Mouse (Mus musculus) gonadal fat pad, adult 2 months (tissue): ENCODE measurements around the gene Akr1c19. TPM values are rescaled to one million over a fixed set of nuclear protein-coding genes. Genes with fewer than 3 reads are reported as not detected.
"Not testable (repeated sequence)": the region's sequence is repeated elsewhere in the genome, so short reads cannot be mapped to it uniquely, and the experiment has no call there.

ENCODE experiments used
- DNase-seq: peaks from one replicate; pipeline ENCODE4 v3.0.0-alpha.2; 2012; ENCODE audit warnings: low read depth
- polyA plus RNA-seq: library from polyadenylated mRNA; depleted of rRNA; stranded (reverse); fragments of >200 nt; gene quantifications from 2 replicates; pipeline ENCODE4 v1.2.3, GENCODE M21; 2012; rRNA removed

Gene Akr1c19
- polyA plus RNA-seq, 1 experiment = 35.3 TPM

- DNase-seq = not testable (repeated sequence)
These were observed 37.0 kb downstream of the Akr1c19 start for GRCm38 (mm10) chr13:4265455-4265854.

DNA sequence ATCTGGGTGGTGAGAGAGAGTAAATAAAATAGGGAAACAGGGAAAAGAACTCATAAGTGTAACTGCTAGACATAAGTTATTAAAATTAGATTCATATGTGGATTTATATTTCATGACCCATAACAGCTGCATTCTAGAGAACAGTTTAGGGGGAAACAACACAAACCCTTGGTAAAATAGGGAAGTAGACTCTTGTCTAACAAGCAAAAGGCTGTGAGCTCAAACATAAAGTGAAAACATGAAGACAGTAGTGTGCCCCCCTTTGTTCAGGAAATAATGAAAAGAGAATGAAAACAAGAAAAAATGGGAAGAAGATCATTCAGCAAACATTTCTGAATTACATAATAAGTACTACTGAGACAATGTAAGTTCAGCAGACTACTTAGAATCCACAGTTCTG is 42.4 kb downstream of the Akr1c19 start:
- DNase-seq = no peak

DNA sequence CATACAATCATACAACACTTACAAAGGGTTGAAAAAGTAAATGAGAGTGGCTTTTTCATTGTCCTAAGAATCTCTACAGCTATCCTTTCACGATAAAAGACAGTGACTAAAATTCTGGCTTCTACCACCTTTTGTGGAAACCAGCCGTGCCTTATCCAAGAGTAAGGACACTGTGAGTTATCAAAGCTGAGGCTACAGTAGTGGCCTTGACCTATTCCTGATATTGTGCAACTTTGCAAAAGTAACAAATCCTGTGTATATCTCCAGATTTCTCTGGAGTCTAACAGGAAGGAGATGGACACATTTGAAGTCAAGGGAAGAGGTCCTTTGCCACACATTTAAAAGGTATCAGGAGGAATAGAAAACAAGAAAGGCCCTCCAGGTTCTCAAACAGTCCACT is 49.0 kb downstream of the Akr1c19 start:
- no peak for DNase-seq

- no peak for DNase-seq
These were observed 50.8 kb downstream of the Akr1c19 start, which contains the start of gene Akr1c12 for GRCm38 (mm10) chr13:4279284-4279683. Gene Akr1c12 (minus strand): TSS chr13:4279433.

GRCm38 (mm10) chr13:4281471-4282412 is 53.2 kb downstream of the Akr1c19 start:
- DNase-seq = no peak

- DNase-seq = no peak
These were observed 68.5 kb downstream of the Akr1c19 start for GRCm38 (mm10) chr13:4296991-4297390.

Other genes starting within 250 kb of the Akr1c19 start
- 1.3 and 2.0 TPM in 2 replicates for gene Akr1c14, start 179.7 kb upstream of the Akr1c19 start, polyA plus RNA-seq
- gene Akr1c18, start 78.0 kb upstream of the Akr1c19 start, polyA plus RNA-seq = 0.23 TPM in 1 of 2 replicates, not detected in the other
- 18.9 and 23.6 TPM in 2 replicates for gene Akr1c13, start 37.5 kb upstream of the Akr1c19 start, polyA plus RNA-seq
- 8.4 and 9.6 TPM in 2 replicates for gene Akr1c12, start 50.7 kb downstream of the Akr1c19 start, polyA plus RNA-seq
- gene Akr1c6, start 205.6 kb downstream of the Akr1c19 start, polyA plus RNA-seq = 0.11 TPM in 1 of 2 replicates, not detected in the other